Mouse (Mus musculus) brown adipose tissue, adult 24 weeks (tissue): Measurements from ENCODE around the gene Bicral. TPM values are rescaled to one million over a fixed set of nuclear protein-coding genes. Genes with fewer than 3 reads are reported as not detected.

Experiments
- H3K27ac ChIP-seq: fragments of 200-500 bp; replicated peaks from 2 replicates; pipeline ENCODE4 v1.5.1; 2012; ENCODE audit warnings: low read depth, mild to moderate bottlenecking, low read length
- H3K4me1 ChIP-seq: fragments of 200-500 bp; 2 replicates; pipeline ENCODE4 v1.6.1; 2012; ENCODE audit warnings: low read length, mixed read lengths; ENCODE audit not compliant: control insufficient read depth, insufficient read depth, insufficient read length
- H3K4me3 ChIP-seq: fragments of 200-500 bp; 2 replicates; pipeline ENCODE4 v1.5.1; 2012; ENCODE audit warnings: low read depth, mild to moderate bottlenecking, low read length, moderate library complexity; ENCODE audit not compliant: insufficient read depth
- polyA plus RNA-seq: library from polyadenylated mRNA; stranded (reverse); fragments of >200 nt; gene quantifications from 2 replicates; pipeline ENCODE4 v1.2.4, GENCODE M21; 2012; ENCODE audit not compliant: missing spikeins, insufficient read depth, insufficient read length

Gene Bicral
- polyA plus RNA-seq, 1 experiment = 9.8 TPM

GRCm38 (mm10) chr17:46838396-46838920, 19.8 kb downstream of the Bicral start:
- no peaks in the 10 kb centered on the region; the same call in 1 of the 2 replicates for H3K4me1 ChIP-seq
- H3K4me3 ChIP-seq = no peak overlapping the region
- no peak overlapping the region for H3K27ac ChIP-seq

GRCm38 (mm10) chr17:46837897-46838296, 20.4 kb downstream of the Bicral start:
- Histone ChIP-seq H3K4me3 (no peak overlapping the region), H3K27ac (no peak overlapping the region), H3K4me1 (peaks cover 4% of the 10 kb centered on the region; the same call in 1 of the 2 replicates)

DNA sequence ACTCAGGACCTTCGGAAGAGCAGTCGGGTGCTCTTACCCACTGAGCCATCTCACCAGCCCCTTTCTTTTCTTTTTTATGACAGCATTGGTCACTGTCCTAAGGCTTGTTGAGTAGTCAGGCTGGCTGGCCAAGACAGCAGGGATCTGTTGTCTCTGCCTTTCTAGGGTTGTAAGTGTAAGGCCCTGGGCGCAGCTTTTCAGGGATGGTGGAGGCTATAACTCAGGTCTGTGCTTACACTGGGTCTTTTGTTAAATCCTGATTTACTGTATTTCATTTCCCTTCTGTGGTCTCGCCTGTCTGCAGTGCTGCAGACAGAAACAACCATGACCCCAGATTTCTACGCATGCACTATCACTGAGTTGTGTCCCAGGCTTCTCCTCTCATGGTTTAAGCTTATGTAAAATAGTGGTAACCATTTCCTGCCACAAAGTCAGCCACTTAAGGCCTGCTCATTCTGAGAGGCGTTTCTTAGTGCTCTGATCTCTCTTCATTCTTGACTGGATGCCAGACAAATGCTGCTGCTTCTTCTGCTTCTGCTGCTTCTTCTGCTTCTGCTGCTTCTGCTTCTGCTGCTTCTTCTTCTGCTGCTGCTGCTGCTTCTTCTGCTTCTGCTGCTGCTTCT, 23.1 kb downstream of the Bicral start:
- H3K27ac ChIP-seq = no peak overlapping the region

GRCm38 (mm10) chr17:46832981-46833305, 25.3 kb downstream of the Bicral start:
- Histone ChIP-seq H3K4me1 (peaks cover 9% of the 10 kb centered on the region; the same call in 1 of the 2 replicates), H3K4me3 (no peak overlapping the region), H3K27ac (peak overlapping the region; percentile 74)

More for the DNA sequence above, 23.1 kb downstream of the Bicral start:
- Histone ChIP-seq H3K4me3 (no peak overlapping the region), H3K4me1 (peaks cover 9% of the 10 kb centered on the region; the same call in 1 of the 2 replicates)

GRCm38 (mm10) chr17:46832101-46832980, 25.9 kb downstream of the Bicral start:
- Histone ChIP-seq H3K27ac (peak overlapping the region; percentile 92), H3K4me3 (peak overlapping the region; percentile 8; the same call in 1 of the 2 replicates), H3K4me1 (peaks cover 9% of the 10 kb centered on the region; the same call in 1 of the 2 replicates)

GRCm38 (mm10) chr17:46829856-46830535, 28.3 kb downstream of the Bicral start:
- H3K27ac ChIP-seq = peak overlapping the region; percentile 55
- H3K4me3 ChIP-seq = no peak overlapping the region
- peaks cover 9% of the 10 kb centered on the region; the same call in 1 of the 2 replicates for H3K4me1 ChIP-seq

DNA sequence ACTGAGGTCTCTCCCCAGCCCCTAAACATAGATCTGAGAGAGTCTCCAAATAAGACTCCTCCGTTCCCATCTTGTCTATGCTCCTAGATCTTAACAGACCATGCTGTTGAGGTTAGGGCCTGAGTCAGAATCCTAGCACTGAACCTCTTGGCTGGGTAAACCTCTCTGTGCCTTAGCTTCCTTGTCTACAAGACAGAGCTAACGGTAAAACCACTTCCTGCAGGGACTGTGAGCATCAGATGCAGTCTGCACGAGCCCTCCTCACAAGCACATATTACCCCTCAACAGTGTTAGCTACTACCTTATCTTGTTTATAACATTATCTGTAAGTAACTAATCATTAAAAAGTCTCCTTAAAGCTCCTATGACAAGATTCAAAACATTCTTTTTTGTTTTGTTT, 29.3 kb downstream of the Bicral start:
- H3K4me3 ChIP-seq = no peak overlapping the region
- H3K4me1 ChIP-seq = peaks cover 9% of the 10 kb centered on the region; the same call in 1 of the 2 replicates
- no peak overlapping the region for H3K27ac ChIP-seq

- no peaks in the 10 kb centered on the region; the same call in 1 of the 2 replicates for H3K4me1 ChIP-seq
- no peak overlapping the region for H3K27ac ChIP-seq
- no peak overlapping the region for H3K4me3 ChIP-seq
Measured at GRCm38 (mm10) chr17:46823091-46823490, 35.2 kb downstream of the Bicral start.

GRCm38 (mm10) chr17:46820628-46821027, 37.7 kb downstream of the Bicral start:
- H3K4me3 ChIP-seq = no peak overlapping the region
- H3K4me1 ChIP-seq = no peaks in the 10 kb centered on the region
- no peak overlapping the region for H3K27ac ChIP-seq

DNA sequence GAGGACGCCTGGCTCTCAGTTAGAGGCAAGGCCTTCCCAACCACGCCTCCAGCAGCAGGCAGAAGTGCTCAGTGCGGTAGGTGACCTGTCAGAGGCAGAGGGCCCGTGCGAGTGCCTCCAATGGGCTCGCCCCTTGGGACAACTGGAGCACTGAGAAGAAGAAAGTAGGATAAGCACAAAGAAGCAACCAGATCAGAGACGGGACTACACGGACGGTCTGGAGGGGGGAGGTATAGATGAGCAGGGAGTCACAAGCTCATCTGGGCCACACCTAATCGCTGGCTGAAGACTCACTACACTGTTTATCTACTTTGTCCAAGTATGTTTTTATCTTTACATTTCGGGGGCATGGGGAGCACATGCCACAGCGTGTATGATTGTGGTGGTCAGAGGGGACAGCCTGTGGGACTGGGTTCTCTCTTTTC, 40.5 kb downstream of the Bicral start:
- Histone ChIP-seq H3K27ac (no peak overlapping the region), H3K4me3 (no peak overlapping the region), H3K4me1 (no peaks in the 10 kb centered on the region)

GRCm38 (mm10) chr17:46816306-46816705, 42.0 kb downstream of the Bicral start:
- no peak overlapping the region for H3K4me3 ChIP-seq
- H3K4me1 ChIP-seq = no peaks in the 10 kb centered on the region
- no peak overlapping the region for H3K27ac ChIP-seq

- no peak overlapping the region for H3K27ac ChIP-seq
- H3K4me1 ChIP-seq = no peaks in the 10 kb centered on the region
- no peak overlapping the region for H3K4me3 ChIP-seq
Measured at GRCm38 (mm10) chr17:46814497-46814896, 43.8 kb downstream of the Bicral start.

GRCm38 (mm10) chr17:46813637-46814036, 44.6 kb downstream of the Bicral start:
- no peak overlapping the region for H3K27ac ChIP-seq
- H3K4me3 ChIP-seq = no peak overlapping the region
- H3K4me1 ChIP-seq = no peaks in the 10 kb centered on the region

GRCm38 (mm10) chr17:46812442-46812841, 45.8 kb downstream of the Bicral start:
- Histone ChIP-seq H3K4me3 (no peak overlapping the region), H3K27ac (no peak overlapping the region), H3K4me1 (peaks cover 4% of the 10 kb centered on the region; the same call in 1 of the 2 replicates)

GRCm38 (mm10) chr17:46810672-46811071, 47.6 kb downstream of the Bicral start:
- no peak overlapping the region for H3K27ac ChIP-seq
- no peak overlapping the region for H3K4me3 ChIP-seq
- H3K4me1 ChIP-seq = peaks cover 4% of the 10 kb centered on the region; the same call in 1 of the 2 replicates
